10 mouse cellular contexts compared by ENCODE assay signal in genomic region chr9:116041369-116041768, GRCm38 (mm10).
A peak's percentile ranks its signal among the peaks of the same experiment; 100 is the strongest.
DNase-seq lines count a peak whose midpoint lies in the region; ATAC-seq lines count a peak whose summit lies in the region.
"Had no signal": no experiment of that assay in that cellular context is flagged by ENCODE, and none has a peak within 500 bp of the region (broad histone marks: within the 10 kb centered on the region; RNA-seq: fewer than 3 reads in every experiment).

No protein-coding gene starts in this region.

- no peak for DNase-seq in embryonic facial prominence, embryonic 10.5 days (ENCODE audit: low spot score)
- DNase-seq in thymus, postnatal 4 days = no peak

- H3K4me2 ChIP-seq in hindbrain, embryonic 16.5 days (ENCODE audit: low read length) = no peak overlapping the region
- no peak overlapping the region for H3K4me2 ChIP-seq in hindbrain, embryonic 12.5 days (replicated peaks)
- no peak overlapping the region for H3K4me2 ChIP-seq in kidney, embryonic 15.5 days
- H3K4me2 ChIP-seq: embryonic facial prominence, embryonic 12.5 days; forebrain, embryonic 15.5 days; heart, embryonic 13.5 days; hindbrain, embryonic 15.5 days had no signal

- no peak for ATAC-seq in hindbrain, embryonic 16.5 days
- ATAC-seq in hindbrain, embryonic 12.5 days (ENCODE audit: low FRiP score) = no peak
- ATAC-seq in megakaryocyte, adult 5-6 weeks (ENCODE audit: poor library complexity, severe bottlenecking) = peak; percentile 51
- no peak for ATAC-seq in kidney, embryonic 15.5 days (replicated peaks; ENCODE audit: low FRiP score)
- ATAC-seq: forebrain, embryonic 15.5 days had no signal

- H3K4me1 ChIP-seq in hindbrain, embryonic 16.5 days (ENCODE audit: control insufficient read depth, insufficient read depth, low read depth, low read length) = no peaks in the 10 kb centered on the region
- H3K4me1 ChIP-seq in hindbrain, embryonic 12.5 days = no peaks in the 10 kb centered on the region
- H3K4me1 ChIP-seq in embryonic facial prominence, embryonic 10.5 days = no peaks in the 10 kb centered on the region
- H3K4me1 ChIP-seq in kidney, embryonic 15.5 days = no peaks in the 10 kb centered on the region
- H3K4me1 ChIP-seq: embryonic facial prominence, embryonic 12.5 days; forebrain, embryonic 15.5 days; heart, embryonic 13.5 days had no signal

- no peaks in the 10 kb centered on the region for H3K36me3 ChIP-seq in hindbrain, embryonic 16.5 days (ENCODE audit: control insufficient read depth, insufficient read depth, low read length)
- H3K36me3 ChIP-seq in hindbrain, embryonic 12.5 days = no peaks in the 10 kb centered on the region
- no peaks in the 10 kb centered on the region for H3K36me3 ChIP-seq in embryonic facial prominence, embryonic 10.5 days (replicated peaks)
- H3K36me3 ChIP-seq in kidney, embryonic 15.5 days = no peaks in the 10 kb centered on the region
- H3K36me3 ChIP-seq: embryonic facial prominence, embryonic 12.5 days; forebrain, embryonic 15.5 days; heart, embryonic 13.5 days; hindbrain, embryonic 15.5 days had no signal

- no peaks in the 10 kb centered on the region for H3K27me3 ChIP-seq in hindbrain, embryonic 16.5 days (replicated peaks; ENCODE audit: control insufficient read depth, insufficient read depth, low read length)
- H3K27me3 ChIP-seq in hindbrain, embryonic 12.5 days = no peaks in the 10 kb centered on the region
- no peaks in the 10 kb centered on the region for H3K27me3 ChIP-seq in embryonic facial prominence, embryonic 10.5 days (replicated peaks; ENCODE audit: low read depth, poor library complexity, severe bottlenecking)
- 0 out of 2 replicates have a peak, but pooled peaks cover 3% of the 10 kb centered on the region for H3K27me3 ChIP-seq in kidney, embryonic 15.5 days
- H3K27me3 ChIP-seq: embryonic facial prominence, embryonic 12.5 days; forebrain, embryonic 15.5 days; heart, embryonic 13.5 days; hindbrain, embryonic 15.5 days had no signal

- H3K27ac ChIP-seq in hindbrain, embryonic 16.5 days (ENCODE audit: low read depth, low read length) = 0 out of 2 replicates have a peak overlapping the region, but pooled peaks have one; percentile 24
- H3K27ac ChIP-seq in hindbrain, embryonic 12.5 days = no peak overlapping the region
- 0 out of 2 replicates have a peak overlapping the region, but pooled peaks have one; percentile 19 for H3K27ac ChIP-seq in embryonic facial prominence, embryonic 10.5 days (replicated peaks)
- H3K27ac ChIP-seq in kidney, embryonic 15.5 days = no peak overlapping the region
- H3K27ac ChIP-seq: embryonic facial prominence, embryonic 12.5 days; forebrain, embryonic 15.5 days; heart, embryonic 13.5 days; hindbrain, embryonic 15.5 days had no signal

- H3K9ac ChIP-seq in hindbrain, embryonic 16.5 days (ENCODE audit: low read depth, low read length) = no peak overlapping the region
- H3K9ac ChIP-seq in hindbrain, embryonic 12.5 days = no peak overlapping the region
- no peak overlapping the region for H3K9ac ChIP-seq in kidney, embryonic 15.5 days
- H3K9ac ChIP-seq: embryonic facial prominence, embryonic 12.5 days; forebrain, embryonic 15.5 days; heart, embryonic 13.5 days; hindbrain, embryonic 15.5 days had no signal

- no peak overlapping the region for H3K4me3 ChIP-seq in hindbrain, embryonic 16.5 days (ENCODE audit: low read length)
- no peak overlapping the region for H3K4me3 ChIP-seq in hindbrain, embryonic 12.5 days
- no peak overlapping the region for H3K4me3 ChIP-seq in embryonic facial prominence, embryonic 10.5 days
- H3K4me3 ChIP-seq in kidney, embryonic 15.5 days (replicated peaks) = no peak overlapping the region
- H3K4me3 ChIP-seq: embryonic facial prominence, embryonic 12.5 days; forebrain, embryonic 15.5 days; heart, embryonic 13.5 days; hindbrain, embryonic 15.5 days had no signal

- H3K9me3 ChIP-seq in hindbrain, embryonic 16.5 days (ENCODE audit: control insufficient read depth, low read length) = no peaks in the 10 kb centered on the region
- no peaks in the 10 kb centered on the region for H3K9me3 ChIP-seq in hindbrain, embryonic 12.5 days (replicated peaks)
- no peaks in the 10 kb centered on the region for H3K9me3 ChIP-seq in embryonic facial prominence, embryonic 10.5 days
- H3K9me3 ChIP-seq in kidney, embryonic 15.5 days (replicated peaks) = no peaks in the 10 kb centered on the region
- H3K9me3 ChIP-seq: embryonic facial prominence, embryonic 12.5 days; forebrain, embryonic 15.5 days; heart, embryonic 13.5 days; hindbrain, embryonic 15.5 days had no signal

- 73% methylated on average over 4 of the region's 4 CpGs for WGBS in hindbrain, embryonic 16.5 days
- 74% methylated on average over 4 of the region's 4 CpGs for WGBS in hindbrain, embryonic 12.5 days
- WGBS in embryonic facial prominence, embryonic 10.5 days = 73% methylated on average over 4 of the region's 4 CpGs
- 69% methylated on average over 4 of the region's 4 CpGs for WGBS in kidney, embryonic 15.5 days

Comparison
In these comparisons a context has a peak if more than half of its experiments do, and no peak if none do; other contexts are left out.
1. H3K27ac ChIP-seq: peak in hindbrain, embryonic 16.5 days (single experiment) and embryonic facial prominence, embryonic 10.5 days (single experiment); none in hindbrain, embryonic 12.5 days (single experiment) and kidney, embryonic 15.5 days (single experiment).